Mouse (Mus musculus) gonadal fat pad, adult 2 months (tissue): Measurements from ENCODE around the gene S100a11. TPM values are rescaled to one million over a fixed set of nuclear protein-coding genes. Genes with fewer than 3 reads are reported as not detected.
"Not testable (repeated sequence)": the region's sequence is repeated elsewhere in the genome, so short reads cannot be mapped to it uniquely, and the experiment has no call there.

Experiments
- DNase-seq: peaks from one replicate; pipeline ENCODE4 v3.0.0-alpha.2; 2012; ENCODE audit warnings: low read depth
- polyA plus RNA-seq: library from polyadenylated mRNA; depleted of rRNA; stranded (reverse); fragments of >200 nt; gene quantifications from 2 replicates; pipeline ENCODE4 v1.2.3, GENCODE M21; 2012

Gene S100a11
- polyA plus RNA-seq, 1 experiment: 596 TPM

GRCm38 (mm10) chr3:93521462-93522057, 1.3 kb downstream of the S100a11 start:
- DNase-seq: no peak

GRCm38 (mm10) chr3:93522611-93523010, 2.3 kb downstream of the S100a11 start:
- DNase-seq: no peak

GRCm38 (mm10) chr3:93527300-93527699, 7.0 kb downstream of the S100a11 start:
- no peak for DNase-seq

- DNase-seq: no peak
These were observed 8.5 kb downstream of the S100a11 start for GRCm38 (mm10) chr3:93528807-93529206.

- DNase-seq: no peak
These were observed 16.8 kb downstream of the S100a11 start for GRCm38 (mm10) chr3:93537068-93537576.

GRCm38 (mm10) chr3:93538486-93538885, 18.2 kb downstream of the S100a11 start:
- DNase-seq: no peak

- DNase-seq: no peak
These were observed 21.2 kb downstream of the S100a11 start for GRCm38 (mm10) chr3:93541501-93541900.

- DNase-seq: not testable (repeated sequence)
These were observed 23.9 kb downstream of the S100a11 start for GRCm38 (mm10) chr3:93544170-93544569.

GRCm38 (mm10) chr3:93547099-93547648, 26.9 kb downstream of the S100a11 start:
- no peak for DNase-seq

GRCm38 (mm10) chr3:93547749-93548540, 27.7 kb downstream of the S100a11 start:
- no peak for DNase-seq

GRCm38 (mm10) chr3:93548541-93549266, 28.4 kb downstream of the S100a11 start:
- DNase-seq: no peak

- no peak for DNase-seq
These were observed 29.7 kb downstream of the S100a11 start for GRCm38 (mm10) chr3:93549986-93550385.

- DNase-seq: no peak
These were observed 31.9 kb downstream of the S100a11 start for GRCm38 (mm10) chr3:93551950-93552901.

GRCm38 (mm10) chr3:93553311-93553710, 33.0 kb downstream of the S100a11 start:
- no peak for DNase-seq

- DNase-seq: no peak
These were observed 33.6 kb downstream of the S100a11 start for GRCm38 (mm10) chr3:93553765-93554378.

GRCm38 (mm10) chr3:93554379-93554980, 34.2 kb downstream of the S100a11 start:
- no peak for DNase-seq

- no peak for DNase-seq
These were observed 34.9 kb downstream of the S100a11 start, which contains the start of gene S100a10 for GRCm38 (mm10) chr3:93554981-93555877. Gene S100a10, plus strand, starts transcription at chr3:93555080.

GRCm38 (mm10) chr3:93555878-93556254, 35.6 kb downstream of the S100a11 start:
- DNase-seq: peak; percentile 82

- no peak for DNase-seq
These were observed 36.3 kb downstream of the S100a11 start for GRCm38 (mm10) chr3:93556599-93556998.
